Mouse (Mus musculus) kidney, adult 2 months (tissue): Measurements from ENCODE around the gene Olfr1030.

Source experiments
- CTCF ChIP-seq: fragments of 200-500 bp; conservative IDR thresholded peaks from 2 replicates; pipeline ENCODE4 v1.5.1; 2011; ENCODE audit warnings: low read depth, mild to moderate bottlenecking, control low read depth, low read length, moderate library complexity, mixed read lengths; ENCODE audit not compliant: insufficient read depth, insufficient read length
- POLR2A ChIP-seq: fragments of 200-500 bp; IDR thresholded peaks from one replicate; pipeline ENCODE4 v1.6.1; 2011; ENCODE audit warnings: low read depth, low read length, control low read depth

DNA sequence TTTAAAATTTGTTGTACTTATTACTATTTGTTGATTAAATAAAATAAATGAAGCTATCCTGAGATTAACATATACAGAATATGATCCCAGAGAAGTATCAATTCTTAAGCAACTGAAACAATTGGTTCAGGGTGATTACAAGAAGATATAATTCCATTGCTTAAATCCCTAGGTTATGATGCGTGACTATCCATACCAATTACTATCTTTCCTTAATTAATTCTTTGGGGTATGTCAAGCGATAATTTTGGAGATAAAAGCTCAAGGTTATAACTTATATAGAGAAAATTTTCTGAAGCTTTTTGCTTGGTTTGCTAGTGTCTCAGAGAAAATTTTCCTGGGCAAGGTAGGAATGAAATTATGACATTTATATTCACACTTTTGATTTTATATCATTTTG is 5.5 kb upstream of the Olfr1030 start, which contains the start of gene Olfr1029:
- TF ChIP-seq POLR2A (no peak), CTCF (no peak)
